Mouse (Mus musculus) adrenal gland, postnatal 36 days (tissue): ENCODE data around the gene Snrpg. TPM values are rescaled to one million over a fixed set of nuclear protein-coding genes. Genes with fewer than 3 reads are reported as not detected.
A peak's percentile ranks its signal among the peaks of the same experiment; 100 is the strongest.

Experiments used
- DNase-seq, 2 experiments: peaks; one replicate each; pipeline ENCODE4 v3.0.0; 2021; ENCODE audit warnings: mixed read lengths in 1 of 2
- total RNA-seq, 2 experiments: library from RNA; stranded (reverse); gene quantifications; 2 replicates each; pipeline ENCODE4 v1.2.3; 2021

Snrpg gene
- total RNA-seq, 2 experiments from 2014 or later: 202 to 467 TPM

- DNase-seq: no peak
Measured at GRCm38 (mm10) chr6:86399995-86400394, 28.9 kb downstream of the Snrpg start.

GRCm38 (mm10) chr6:86400972-86401371 lies 29.9 kb downstream of the Snrpg start:
- peak; percentile 81 to 84 for DNase-seq

GRCm38 (mm10) chr6:86402681-86403607 lies 31.8 kb downstream of the Snrpg start:
- DNase-seq: no peak

GRCm38 (mm10) chr6:86403728-86404099 lies 32.6 kb downstream of the Snrpg start:
- peak; percentile 80 to 88 for DNase-seq

- peak; percentile 99 for DNase-seq
Measured at GRCm38 (mm10) chr6:86404100-86404861, 33.2 kb downstream of the Snrpg start, which contains the start of gene Tia1. Gene Tia1 (plus strand): TSS chr6:86404219.

GRCm38 (mm10) chr6:86404996-86405395 lies 33.9 kb downstream of the Snrpg start:
- DNase-seq: no peak

GRCm38 (mm10) chr6:86406306-86406705 lies 35.2 kb downstream of the Snrpg start:
- no peak for DNase-seq

- DNase-seq: no peak
Measured at GRCm38 (mm10) chr6:86418711-86419110, 47.6 kb downstream of the Snrpg start.

GRCm38 (mm10) chr6:86419239-86419638 lies 48.1 kb downstream of the Snrpg start:
- no peak for DNase-seq

GRCm38 (mm10) chr6:86420491-86420890 lies 49.4 kb downstream of the Snrpg start:
- DNase-seq: no peak

- DNase-seq: no peak
Measured at GRCm38 (mm10) chr6:86426358-86426757, 55.3 kb downstream of the Snrpg start, which contains the start of gene Gm44790. Gene Gm44790 (plus strand): TSS chr6:86426658.

Other genes starting within 250 kb of the Snrpg start
- 10 to 100 TPM; 12.0 to 20.8 TPM for gene Tgfa, start 176.1 kb upstream of the Snrpg start, total RNA-seq
- 100 to 1,000 TPM in 1 of 2 experiments, 10 to 100 TPM in 1; 70.1 to 117 TPM for gene Fam136a, start 5.7 kb upstream of the Snrpg start, total RNA-seq
- 100 to 1,000 TPM; 139 to 253 TPM for gene Pcyox1, start 25.9 kb downstream of the Snrpg start, total RNA-seq
- 10 to 100 TPM; 36.2 to 53.6 TPM for gene Tia1, start 32.9 kb downstream of the Snrpg start, total RNA-seq
- not detected for gene Gm44790, start 55.4 kb downstream of the Snrpg start, total RNA-seq
- 10 to 100 TPM; 16.5 to 23.5 TPM for gene C87436, start 67.1 kb downstream of the Snrpg start, total RNA-seq
- 100 to 1,000 TPM; 316 to 364 TPM for gene Pcbp1, start 155.0 kb downstream of the Snrpg start, total RNA-seq